Mouse (Mus musculus) hindbrain, embryonic 16.5 days (tissue): ENCODE measurements around the gene Selenon. TPM values are rescaled to one million over a fixed set of nuclear protein-coding genes. Genes with fewer than 3 reads are reported as not detected.

Source experiments
- ATAC-seq: fragments of 200-750 bp; cut with Nextera tagmentation; 2 replicates; pipeline ENCODE4 v1.8.0; 2017; ENCODE audit warnings: moderate TSS enrichment, moderate library complexity
- H3K27ac ChIP-seq: fragments of 300-500 bp; sonication (generic); 2 replicates; pipeline ENCODE4 v1.5.1; 2014; ENCODE audit warnings: low read depth, mild to moderate bottlenecking, control low read depth, low read length, moderate library complexity
- H3K27me3 ChIP-seq: fragments of 300-500 bp; sonication (generic); replicated peaks from 2 replicates; pipeline ENCODE4 v1.6.1; 2014; ENCODE audit warnings: low read length; ENCODE audit not compliant: control insufficient read depth, insufficient read depth
- H3K36me3 ChIP-seq: fragments of 300-500 bp; sonication (generic); 2 replicates; pipeline ENCODE4 v1.6.1; 2014; ENCODE audit warnings: mild to moderate bottlenecking, low read length, moderate library complexity, mixed read lengths; ENCODE audit not compliant: control insufficient read depth, insufficient read depth
- H3K4me1 ChIP-seq: fragments of 300-500 bp; sonication (generic); 2 replicates; pipeline ENCODE4 v1.6.1; 2014; ENCODE audit warnings: low read depth, low read length; ENCODE audit not compliant: control insufficient read depth, insufficient read depth
- H3K4me2 ChIP-seq: fragments of 300-500 bp; sonication (generic); 2 replicates; pipeline ENCODE4 v1.6.1; 2014; ENCODE audit warnings: mild to moderate bottlenecking, low read length, control low read depth, moderate library complexity
- H3K4me3 ChIP-seq: fragments of 300-500 bp; sonication (generic); 2 replicates; pipeline ENCODE4 v1.5.1; 2014; ENCODE audit warnings: mild to moderate bottlenecking, low read length, control low read depth, moderate library complexity
- H3K9ac ChIP-seq: fragments of 300-500 bp; sonication (generic); 2 replicates; pipeline ENCODE4 v1.6.1; 2014; ENCODE audit warnings: low read depth, mild to moderate bottlenecking, control low read depth, low read length, moderate library complexity
- H3K9me3 ChIP-seq: fragments of 300-500 bp; sonication (generic); 2 replicates; pipeline ENCODE4 v1.6.1; 2014; ENCODE audit warnings: mild to moderate bottlenecking, low read length, moderate library complexity; ENCODE audit not compliant: control insufficient read depth
- WGBS: fragments of 180-500 bp; shearing (Covaris S2); extraction: QIAGEN DNeasy Blood & Tissue Kit; methylation state at CpG from one replicate; pipeline ENCODE4 v1.1.7; 2014; 5-methylcytosine and 5-hydroxymethylcytosine counted together
- polyA plus RNA-seq: library from polyadenylated mRNA; unstranded; fragments of >200 nt; fragmentation: Nextera tagmentation; extraction: Ambion mirVana; gene quantifications from 2 replicates; pipeline ENCODE4 v1.2.1, GENCODE M21; 2015

The Selenon gene
- polyA plus RNA-seq, 1 experiment from 2014 or later = 6.7 TPM

- Histone ChIP-seq H3K36me3 (no peaks in the 10 kb centered on the region), H3K27me3 (no peaks in the 10 kb centered on the region), H3K9ac (no peak overlapping the region; the same call in 1 of the 2 replicates), H3K4me1 (peaks cover 30% of the 10 kb centered on the region), H3K27ac (peak overlapping the region; percentile 68), H3K4me2 (no peak overlapping the region), H3K4me3 (no peak overlapping the region), H3K9me3 (no peaks in the 10 kb centered on the region)
- ATAC-seq = 0 out of 2 replicates have a peak, but pooled peaks have one; percentile 35
- WGBS = 53% methylated on average over 15 of the region's 15 CpGs
These were observed 28.6 kb upstream of the Selenon start for GRCm38 (mm10) chr4:134580351-134581148.

- H3K9me3 ChIP-seq = no peaks in the 10 kb centered on the region
- H3K27ac ChIP-seq = peak overlapping the region; percentile 63
- H3K9ac ChIP-seq = 0 out of 2 replicates have a peak overlapping the region, but pooled peaks have one; percentile 5
- H3K4me2 ChIP-seq = no peak overlapping the region
- no peaks in the 10 kb centered on the region for H3K27me3 ChIP-seq
- H3K4me1 ChIP-seq = peaks cover 30% of the 10 kb centered on the region
- WGBS = 37% methylated on average over 5 of the region's 5 CpGs
- H3K36me3 ChIP-seq = peaks cover 2% of the 10 kb centered on the region; the same call in 1 of the 2 replicates
- no peak for ATAC-seq
- H3K4me3 ChIP-seq = no peak overlapping the region
These were observed 27.7 kb upstream of the Selenon start for GRCm38 (mm10) chr4:134579620-134580019.

- 25% methylated on average over 11 of the region's 11 CpGs for WGBS
- Histone ChIP-seq H3K4me1 (peaks cover 30% of the 10 kb centered on the region), H3K36me3 (peaks cover 2% of the 10 kb centered on the region; the same call in 1 of the 2 replicates), H3K27ac (peak overlapping the region; percentile 29; the same call in 1 of the 2 replicates), H3K9ac (no peak overlapping the region), H3K9me3 (no peaks in the 10 kb centered on the region), H3K4me2 (0 out of 2 replicates have a peak overlapping the region, but pooled peaks have one; percentile 15), H3K4me3 (no peak overlapping the region), H3K27me3 (no peaks in the 10 kb centered on the region)
- ATAC-seq = no peak
These were observed 27.2 kb upstream of the Selenon start for GRCm38 (mm10) chr4:134579212-134579611.

GRCm38 (mm10) chr4:134578407-134578806 is 26.4 kb upstream of the Selenon start:
- H3K27me3 ChIP-seq = no peaks in the 10 kb centered on the region
- no peaks in the 10 kb centered on the region for H3K9me3 ChIP-seq
- no peak overlapping the region for H3K27ac ChIP-seq
- peaks cover 2% of the 10 kb centered on the region; the same call in 1 of the 2 replicates for H3K36me3 ChIP-seq
- H3K4me1 ChIP-seq = peaks cover 30% of the 10 kb centered on the region
- H3K4me2 ChIP-seq = no peak overlapping the region
- no peak overlapping the region for H3K4me3 ChIP-seq
- 75% methylated on average over 5 of the region's 5 CpGs for WGBS
- H3K9ac ChIP-seq = no peak overlapping the region
- no peak for ATAC-seq

GRCm38 (mm10) chr4:134577281-134577680 is 25.3 kb upstream of the Selenon start:
- H3K9ac ChIP-seq = no peak overlapping the region
- no peaks in the 10 kb centered on the region for H3K27me3 ChIP-seq
- 69% methylated on average over 2 of the region's 2 CpGs for WGBS
- no peak overlapping the region for H3K4me2 ChIP-seq
- no peak overlapping the region for H3K4me3 ChIP-seq
- H3K4me1 ChIP-seq = peaks cover 31% of the 10 kb centered on the region
- H3K9me3 ChIP-seq = no peaks in the 10 kb centered on the region
- ATAC-seq = no peak
- peaks cover 2% of the 10 kb centered on the region; the same call in 1 of the 2 replicates for H3K36me3 ChIP-seq
- H3K27ac ChIP-seq = no peak overlapping the region

GRCm38 (mm10) chr4:134575486-134575885 is 23.5 kb upstream of the Selenon start:
- Histone ChIP-seq H3K9me3 (no peaks in the 10 kb centered on the region), H3K27me3 (no peaks in the 10 kb centered on the region), H3K4me1 (peaks cover 26% of the 10 kb centered on the region), H3K9ac (no peak overlapping the region; the same call in 1 of the 2 replicates), H3K4me3 (no peak overlapping the region), H3K36me3 (peaks cover 2% of the 10 kb centered on the region; the same call in 1 of the 2 replicates), H3K27ac (no peak overlapping the region; the same call in 1 of the 2 replicates), H3K4me2 (no peak overlapping the region)
- 36% methylated on average over 11 of the region's 11 CpGs for WGBS
- no peak for ATAC-seq

GRCm38 (mm10) chr4:134572449-134573300 is 20.7 kb upstream of the Selenon start:
- Histone ChIP-seq H3K27me3 (no peaks in the 10 kb centered on the region), H3K27ac (no peak overlapping the region), H3K36me3 (peaks cover 2% of the 10 kb centered on the region; the same call in 1 of the 2 replicates), H3K4me3 (no peak overlapping the region), H3K9ac (no peak overlapping the region), H3K4me1 (peaks cover 12% of the 10 kb centered on the region; the same call in 1 of the 2 replicates), H3K9me3 (no peaks in the 10 kb centered on the region), H3K4me2 (no peak overlapping the region)
- ATAC-seq = no peak
- WGBS = 74% methylated on average over 24 of the region's 24 CpGs

GRCm38 (mm10) chr4:134570704-134571451 is 18.9 kb upstream of the Selenon start:
- Histone ChIP-seq H3K4me2 (no peak overlapping the region), H3K4me3 (no peak overlapping the region), H3K4me1 (peaks cover 12% of the 10 kb centered on the region; the same call in 1 of the 2 replicates), H3K9ac (no peak overlapping the region), H3K9me3 (no peaks in the 10 kb centered on the region), H3K36me3 (peaks cover 2% of the 10 kb centered on the region; the same call in 1 of the 2 replicates), H3K27me3 (no peaks in the 10 kb centered on the region), H3K27ac (peak overlapping the region; percentile 31; the same call in 1 of the 2 replicates)
- WGBS = 43% methylated on average over 14 of the region's 14 CpGs
- ATAC-seq = peak; percentile 34
